9 mouse cellular contexts compared by ENCODE assay signal in genomic region chr15:102051920-102052683, GRCm38 (mm10). TPM values are rescaled to one million over a fixed set of nuclear protein-coding genes. Genes with fewer than 3 reads are reported as not detected.
A peak's percentile ranks its signal among the peaks of the same experiment; 100 is the strongest.
DNase-seq lines count a peak whose midpoint lies in the region; ATAC-seq and TF ChIP-seq lines count a peak whose summit lies in the region.
"Had no signal": no experiment of that assay in that cellular context is flagged by ENCODE, and none has a peak within 500 bp of the region (broad histone marks: within the 10 kb centered on the region; RNA-seq: fewer than 3 reads in every experiment).

No protein-coding gene starts in this region.

- peak overlapping the region; percentile 64 for H3K4me2 ChIP-seq in embryonic facial prominence, embryonic 12.5 days (replicated peaks)
- peak overlapping the region; percentile 70 for H3K4me2 ChIP-seq in heart, embryonic 16.5 days (ENCODE audit: low read depth, low read length)
- H3K4me2 ChIP-seq in liver, embryonic 16.5 days (ENCODE audit: low read depth, low read length): peak overlapping the region; percentile 54
- H3K4me2 ChIP-seq in neural tube, embryonic 13.5 days: peak overlapping the region; percentile 74

- H3K4me3 ChIP-seq in cerebellum, adult 2 months (replicated peaks; ENCODE audit: insufficient read depth, low read depth, low read length): peak overlapping the region; percentile 62
- peak overlapping the region; percentile 44 for H3K4me3 ChIP-seq in embryonic facial prominence, embryonic 12.5 days
- peak overlapping the region; percentile 50 for H3K4me3 ChIP-seq in heart, embryonic 16.5 days (ENCODE audit: low read length)
- peak overlapping the region; percentile 47 for H3K4me3 ChIP-seq in liver, embryonic 16.5 days (ENCODE audit: low read depth, low read length)
- peak overlapping the region; percentile 53 for H3K4me3 ChIP-seq in neural tube, embryonic 13.5 days

- no peaks in the 10 kb centered on the region for H3K27me3 ChIP-seq in cerebellum, adult 2 months (ENCODE audit: control insufficient read depth, insufficient read depth, low read length)
- H3K27me3 ChIP-seq in embryonic facial prominence, embryonic 12.5 days: no peaks in the 10 kb centered on the region
- no peaks in the 10 kb centered on the region for H3K27me3 ChIP-seq in heart, embryonic 16.5 days (ENCODE audit: control insufficient read depth, insufficient read depth, low read length)
- peaks cover 6% of the 10 kb centered on the region; the same call in 1 of the 2 replicates for H3K27me3 ChIP-seq in liver, embryonic 16.5 days (ENCODE audit: control insufficient read depth, insufficient read depth, low read depth, low read length)
- peaks cover 8% of the 10 kb centered on the region; the same call in 1 of the 2 replicates for H3K27me3 ChIP-seq in neural tube, embryonic 13.5 days

- 1% methylated on average over 33 of the region's 33 CpGs for WGBS in cerebellum, adult 2 months
- WGBS in embryonic facial prominence, embryonic 12.5 days: under 1% methylated on average over 24 of the region's 33 CpGs
- WGBS in heart, embryonic 16.5 days: under 1% methylated on average over 27 of the region's 33 CpGs
- 2% methylated on average over 31 of the region's 33 CpGs for WGBS in liver, embryonic 16.5 days (ENCODE audit: insufficient replicate concordance)
- 1% methylated on average over 26 of the region's 33 CpGs for WGBS in neural tube, embryonic 13.5 days

- no peaks in the 10 kb centered on the region for H3K9me3 ChIP-seq in embryonic facial prominence, embryonic 12.5 days
- no peaks in the 10 kb centered on the region for H3K9me3 ChIP-seq in heart, embryonic 16.5 days (replicated peaks; ENCODE audit: control insufficient read depth, low read length)
- no peaks in the 10 kb centered on the region for H3K9me3 ChIP-seq in liver, embryonic 16.5 days (replicated peaks; ENCODE audit: control insufficient read depth, low read length)
- no peaks in the 10 kb centered on the region for H3K9me3 ChIP-seq in neural tube, embryonic 13.5 days

- H3K9ac ChIP-seq in embryonic facial prominence, embryonic 12.5 days: peak overlapping the region; percentile 55
- H3K9ac ChIP-seq in heart, embryonic 16.5 days (ENCODE audit: low read length): peak overlapping the region; percentile 61
- peak overlapping the region; percentile 52 for H3K9ac ChIP-seq in liver, embryonic 16.5 days (ENCODE audit: low read depth, low read length)
- H3K9ac ChIP-seq in neural tube, embryonic 13.5 days: peak overlapping the region; percentile 77

- H3K36me3 ChIP-seq in embryonic facial prominence, embryonic 12.5 days: no peaks in the 10 kb centered on the region
- H3K36me3 ChIP-seq in heart, embryonic 16.5 days (ENCODE audit: control insufficient read depth, insufficient read depth): no peaks in the 10 kb centered on the region
- no peaks in the 10 kb centered on the region for H3K36me3 ChIP-seq in liver, embryonic 16.5 days (ENCODE audit: control insufficient read depth, insufficient read depth)
- H3K36me3 ChIP-seq in neural tube, embryonic 13.5 days: no peaks in the 10 kb centered on the region

- no peak overlapping the region for H3K27ac ChIP-seq in cerebellum, adult 2 months (ENCODE audit: insufficient read depth, low read length)
- peak overlapping the region; percentile 24; the same call in 1 of the 2 replicates for H3K27ac ChIP-seq in embryonic facial prominence, embryonic 12.5 days
- peak overlapping the region; percentile 12; the same call in 1 of the 2 replicates for H3K27ac ChIP-seq in heart, embryonic 16.5 days (ENCODE audit: low read length)
- H3K27ac ChIP-seq in liver, embryonic 16.5 days (ENCODE audit: low read length): peak overlapping the region; percentile 10; the same call in 1 of the 2 replicates
- peak overlapping the region; percentile 78 for H3K27ac ChIP-seq in neural tube, embryonic 13.5 days (replicated peaks)
- H3K27ac ChIP-seq: macrophage had no signal

- peak; percentile 25 for TF ChIP-seq CTCF in cerebellum, adult 2 months (IDR thresholded peaks at IDR 0.05; ENCODE audit: borderline replicate concordance, insufficient read depth, low read depth, low read length)

- H3K4me1 ChIP-seq in cerebellum, adult 2 months (ENCODE audit: control insufficient read depth, insufficient read depth, low read length): no peaks in the 10 kb centered on the region
- no peaks in the 10 kb centered on the region for H3K4me1 ChIP-seq in embryonic facial prominence, embryonic 12.5 days
- peaks cover 8% of the 10 kb centered on the region; the same call in 1 of the 2 replicates for H3K4me1 ChIP-seq in heart, embryonic 16.5 days (ENCODE audit: control insufficient read depth, insufficient read depth, low read length)
- H3K4me1 ChIP-seq in liver, embryonic 16.5 days (ENCODE audit: control insufficient read depth, low read depth, low read length): no peaks in the 10 kb centered on the region
- peaks cover 5% of the 10 kb centered on the region; the same call in 1 of the 2 replicates for H3K4me1 ChIP-seq in neural tube, embryonic 13.5 days (replicated peaks)

- TF ChIP-seq POLR2A in cerebellum, adult 2 months (IDR thresholded peaks at IDR 0.05; ENCODE audit: borderline replicate concordance, insufficient read depth, low read length): no peak

- DNase-seq in cerebellum, adult 2 months: peak; percentile 45 to 53
- DNase-seq in cerebellum, adult 11 months: no peak
- peak; percentile 57 to 75 for DNase-seq in kidney, postnatal 25 days
- peak; percentile 72 for DNase-seq in thymus, postnatal 14 days

- peak; percentile 73; the same call in 1 of the 2 replicates for ATAC-seq in embryonic facial prominence, embryonic 12.5 days (ENCODE audit: insufficient number of reproducible peaks, insufficient read depth, low FRiP score, low TSS enrichment)
- peak; percentile 78 for ATAC-seq in heart, embryonic 16.5 days (replicated peaks; ENCODE audit: extremely low read depth, insufficient read depth, low FRiP score)
- peak; percentile 35; the same call in 1 of the 2 replicates for ATAC-seq in liver, embryonic 16.5 days (ENCODE audit: low read depth)
- ATAC-seq in neural tube, embryonic 13.5 days (ENCODE audit: low read depth): peak; percentile 91

RNA-seq across cellular contexts. Expression of gene Eif4b, which starts 21.5 kb away (rescaled TPM):
- polyA plus RNA-seq in cerebellum, adult 2 months (2012; rRNA removed): 114 TPM in 2 replicates
- 113 and 120 TPM in 2 replicates for polyA plus RNA-seq in embryonic facial prominence, embryonic 12.5 days (2016; fragmentation: Nextera tagmentation; extraction: Ambion mirVana)
- 71.5 and 75.0 TPM in 2 replicates for polyA plus RNA-seq in heart, embryonic 16.5 days (2015; fragmentation: Nextera tagmentation; extraction: Ambion mirVana)
- 42.7 and 43.6 TPM in 2 replicates for polyA plus RNA-seq in liver, embryonic 16.5 days (2015; fragmentation: Nextera tagmentation; extraction: Ambion mirVana)
- polyA plus RNA-seq in neural tube, embryonic 13.5 days (2015; fragmentation: Nextera tagmentation; extraction: Ambion mirVana): 81.2 and 90.3 TPM in 2 replicates

RNA-seq across cellular contexts. Expression of gene Krt18, which starts 24.1 kb away (rescaled TPM):
- polyA plus RNA-seq in cerebellum, adult 2 months (2012; rRNA removed): 1.1 and 2.1 TPM in 2 replicates
- 47.5 and 50.6 TPM in 2 replicates for polyA plus RNA-seq in embryonic facial prominence, embryonic 12.5 days (2016; fragmentation: Nextera tagmentation; extraction: Ambion mirVana)
- 127 and 215 TPM in 2 replicates for polyA plus RNA-seq in heart, embryonic 16.5 days (2015; fragmentation: Nextera tagmentation; extraction: Ambion mirVana)
- polyA plus RNA-seq in liver, embryonic 16.5 days (2015; fragmentation: Nextera tagmentation; extraction: Ambion mirVana): 118 and 119 TPM in 2 replicates
- 1.4 and 3.8 TPM in 2 replicates for polyA plus RNA-seq in neural tube, embryonic 13.5 days (2015; fragmentation: Nextera tagmentation; extraction: Ambion mirVana)
- polyA plus RNA-seq: macrophage had no signal

RNA-seq across cellular contexts. Expression of gene Krt8, which starts 47.8 kb away (rescaled TPM):
- 0.61 and 1.1 TPM in 2 replicates for polyA plus RNA-seq in cerebellum, adult 2 months (2012; rRNA removed)
- polyA plus RNA-seq in embryonic facial prominence, embryonic 12.5 days (2016; fragmentation: Nextera tagmentation; extraction: Ambion mirVana): 45.6 and 56.5 TPM in 2 replicates
- 132 and 209 TPM in 2 replicates for polyA plus RNA-seq in heart, embryonic 16.5 days (2015; fragmentation: Nextera tagmentation; extraction: Ambion mirVana)
- polyA plus RNA-seq in liver, embryonic 16.5 days (2015; fragmentation: Nextera tagmentation; extraction: Ambion mirVana): 120 and 130 TPM in 2 replicates
- polyA plus RNA-seq in neural tube, embryonic 13.5 days (2015; fragmentation: Nextera tagmentation; extraction: Ambion mirVana): 0.82 and 4.3 TPM in 2 replicates
- polyA plus RNA-seq: macrophage had no signal

RNA-seq across cellular contexts. Expression of gene Tns2, which starts 48.1 kb away (rescaled TPM):
- polyA plus RNA-seq in cerebellum, adult 2 months (2012; rRNA removed): 33.6 and 33.7 TPM in 2 replicates
- 29.6 and 34.0 TPM in 2 replicates for polyA plus RNA-seq in embryonic facial prominence, embryonic 12.5 days (2016; fragmentation: Nextera tagmentation; extraction: Ambion mirVana)
- polyA plus RNA-seq in heart, embryonic 16.5 days (2015; fragmentation: Nextera tagmentation; extraction: Ambion mirVana): 33.2 and 35.1 TPM in 2 replicates
- polyA plus RNA-seq in liver, embryonic 16.5 days (2015; fragmentation: Nextera tagmentation; extraction: Ambion mirVana): 6.2 and 6.8 TPM in 2 replicates
- polyA plus RNA-seq in neural tube, embryonic 13.5 days (2015; fragmentation: Nextera tagmentation; extraction: Ambion mirVana): 10.5 and 15.9 TPM in 2 replicates

Comparison
In these comparisons a context has a peak if more than half of its experiments do, and no peak if none do; other contexts are left out.
1. ATAC-seq: peak in every context shown above with its lines; median percentile 91 in neural tube, embryonic 13.5 days; 78 in heart, embryonic 16.5 days; 73 in embryonic facial prominence, embryonic 12.5 days; 35 in liver, embryonic 16.5 days.
2. RNA of gene Krt18, which starts 24.1 kb away (polyA plus RNA-seq): 127 to 215 TPM in heart, embryonic 16.5 days, 118 to 119 TPM in liver, embryonic 16.5 days and 47.5 to 50.6 TPM in embryonic facial prominence, embryonic 12.5 days; 1.4 to 3.8 TPM in neural tube, embryonic 13.5 days and 1.1 to 2.1 TPM in cerebellum, adult 2 months; every median in the first group is over 10 times any median in the second.
3. Peak in every context shown above with its lines, with median percentiles within 50 percentile points of each other: H3K4me3 ChIP-seq, H3K4me2 ChIP-seq and H3K9ac ChIP-seq.